Mouse (Mus musculus) heart, embryonic 10.5 days (tissue): ENCODE measurements around the gene Fggy. TPM values are rescaled to one million over a fixed set of nuclear protein-coding genes. Genes with fewer than 3 reads are reported as not detected.
A peak's percentile ranks its signal among the peaks of the same experiment; 100 is the strongest.

Source experiments
- DNase-seq: peaks from one replicate; pipeline ENCODE4 v3.0.0-alpha.2; 2017; ENCODE audit warnings: low spot score
- H3K27ac ChIP-seq: fragments of 300-500 bp; sonication (generic); 2 replicates; pipeline ENCODE4 v1.5.1; 2016; ENCODE audit warnings: mild to moderate bottlenecking
- H3K27me3 ChIP-seq: fragments of 300-500 bp; sonication (generic); 2 replicates; pipeline ENCODE4 v1.6.1; 2016; ENCODE audit warnings: mild to moderate bottlenecking; ENCODE audit not compliant: poor library complexity, insufficient read depth, severe bottlenecking
- H3K36me3 ChIP-seq: fragments of 300-500 bp; sonication (generic); 2 replicates; pipeline ENCODE4 v1.6.1; 2016; ENCODE audit warnings: mild to moderate bottlenecking, moderate library complexity
- H3K4me1 ChIP-seq: fragments of 300-500 bp; sonication (generic); 2 replicates; pipeline ENCODE4 v1.6.1; 2016; ENCODE audit warnings: mild to moderate bottlenecking
- H3K4me3 ChIP-seq: fragments of 300-500 bp; sonication (generic); 2 replicates; pipeline ENCODE4 v1.5.1; 2016; ENCODE audit warnings: mild to moderate bottlenecking, moderate library complexity
- H3K9me3 ChIP-seq: fragments of 300-500 bp; sonication (generic); 2 replicates; pipeline ENCODE4 v1.6.1; 2016; ENCODE audit warnings: mild to moderate bottlenecking, moderate library complexity
- WGBS: fragments of 180-500 bp; shearing (Covaris S2); methylation state at CpG from one replicate; pipeline ENCODE4 v1.1.7; 2016; 5-methylcytosine and 5-hydroxymethylcytosine counted together
- polyA plus RNA-seq: library from polyadenylated mRNA; unstranded; fragments of >200 nt; fragmentation: Nextera tagmentation; extraction: Ambion mirVana; gene quantifications from 2 replicates; pipeline ENCODE4 v1.2.1, GENCODE M21; 2016

The Fggy gene
- polyA plus RNA-seq, 1 experiment from 2014 or later = 8.0 TPM

DNA sequence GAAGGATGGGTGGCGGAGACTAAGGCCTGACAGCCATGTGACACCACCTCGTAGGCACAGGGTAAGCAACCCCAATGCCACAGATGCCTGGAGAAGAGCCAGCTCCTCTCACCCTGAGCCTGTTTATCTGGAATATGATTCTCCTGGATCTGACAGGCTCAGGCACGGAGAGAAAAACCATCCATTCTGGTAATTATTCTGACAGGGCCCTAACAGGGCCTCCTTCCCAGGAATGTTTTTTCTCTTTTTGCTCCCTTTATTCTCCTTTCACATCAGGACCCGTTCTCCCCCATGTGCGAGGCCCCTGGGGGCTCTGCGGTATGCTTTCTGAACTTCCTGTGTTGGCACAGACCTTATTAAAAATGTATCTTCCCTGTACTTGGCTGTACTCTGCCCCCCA is 94.7 kb downstream of the Fggy start:
- H3K36me3 ChIP-seq = no peaks in the 10 kb centered on the region
- 54% methylated on average over 6 of the region's 6 CpGs for WGBS
- H3K4me3 ChIP-seq = no peak overlapping the region
- H3K27ac ChIP-seq = no peak overlapping the region
- DNase-seq = no peak
- peaks cover 22% of the 10 kb centered on the region for H3K4me1 ChIP-seq
- H3K27me3 ChIP-seq = no peaks in the 10 kb centered on the region
- no peaks in the 10 kb centered on the region for H3K9me3 ChIP-seq

DNA sequence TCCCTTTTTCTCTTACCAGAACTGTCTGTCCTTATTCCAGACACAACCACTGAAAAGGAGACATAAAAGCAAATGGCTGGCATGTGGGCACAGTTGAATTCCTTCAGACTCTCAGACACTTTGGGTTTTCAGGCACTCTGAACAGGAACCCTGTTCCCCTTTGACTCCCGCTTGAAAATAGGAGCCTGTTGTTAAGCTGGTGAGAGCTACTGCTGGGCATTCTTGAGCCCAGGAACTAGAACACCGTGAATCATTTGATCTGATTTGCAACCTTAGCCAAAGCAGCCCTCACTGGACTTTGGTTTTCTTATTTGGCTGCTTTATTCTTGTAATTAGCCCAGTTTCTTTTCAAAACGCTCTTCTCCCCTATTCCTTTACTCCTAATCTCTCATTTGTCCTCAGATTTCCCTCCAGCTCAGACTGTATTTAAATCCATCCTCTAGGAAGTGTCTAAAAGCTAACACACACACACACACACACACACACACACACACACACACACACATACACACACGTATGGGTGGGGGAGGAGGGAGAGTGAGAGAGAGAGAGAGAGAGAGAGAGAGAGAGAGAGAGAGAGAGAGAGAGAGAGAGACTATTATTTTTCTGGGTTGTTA is 96.1 kb downstream of the Fggy start:
- Histone ChIP-seq H3K4me3 (no peak overlapping the region), H3K9me3 (no peaks in the 10 kb centered on the region), H3K4me1 (peaks cover 22% of the 10 kb centered on the region), H3K27ac (peak overlapping the region; percentile 33; the same call in 1 of the 2 replicates), H3K27me3 (no peaks in the 10 kb centered on the region), H3K36me3 (no peaks in the 10 kb centered on the region)
- 60% methylated on average over 3 of the region's 4 CpGs for WGBS
- DNase-seq = no peak

DNA sequence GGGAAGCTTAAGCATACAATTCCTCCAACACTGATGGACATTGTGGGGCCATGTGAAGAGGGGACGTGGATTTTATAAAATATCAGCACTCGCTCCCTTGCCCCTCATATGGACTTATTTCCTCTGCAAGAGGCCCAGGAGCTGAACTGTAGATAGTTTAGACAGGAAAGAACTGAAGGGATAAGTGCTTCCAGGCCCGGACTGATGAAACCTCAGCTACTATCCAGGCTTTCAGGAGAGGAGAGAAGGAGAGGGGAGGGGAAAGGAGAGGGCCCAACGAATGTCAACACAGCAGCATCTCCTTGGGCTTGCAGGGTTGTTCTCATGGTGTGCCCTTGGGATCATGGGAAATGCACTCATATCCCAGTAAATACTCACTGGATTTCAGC is 96.6 kb downstream of the Fggy start:
- no peaks in the 10 kb centered on the region for H3K9me3 ChIP-seq
- 0 out of 2 replicates have a peak overlapping the region, but pooled peaks have one; percentile 3 for H3K27ac ChIP-seq
- no peak for DNase-seq
- WGBS = 33% methylated on average over 4 of the region's 4 CpGs
- no peak overlapping the region for H3K4me3 ChIP-seq
- H3K27me3 ChIP-seq = no peaks in the 10 kb centered on the region
- no peaks in the 10 kb centered on the region for H3K36me3 ChIP-seq
- peaks cover 26% of the 10 kb centered on the region for H3K4me1 ChIP-seq

DNA sequence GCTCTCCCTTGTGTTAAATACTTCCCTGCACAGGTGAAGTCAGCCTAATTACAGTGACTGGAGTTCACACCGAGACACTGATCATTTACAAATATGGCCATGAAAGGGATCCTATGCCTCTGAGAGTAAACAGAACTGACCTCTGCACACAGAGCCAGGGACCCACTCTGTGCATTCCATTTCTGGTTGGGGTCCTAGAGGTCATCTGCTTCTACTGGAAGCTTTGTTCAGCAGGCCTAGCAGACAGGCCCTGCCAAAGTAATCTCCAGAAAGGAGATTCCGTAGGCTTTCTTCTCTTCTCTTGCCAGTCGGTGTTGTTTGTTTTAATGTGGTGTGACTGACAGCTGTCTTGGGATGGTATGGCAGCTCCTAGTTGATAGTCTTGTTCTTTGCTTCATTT is 101.7 kb downstream of the Fggy start:
- no peak for DNase-seq
- no peaks in the 10 kb centered on the region for H3K36me3 ChIP-seq
- no peak overlapping the region for H3K27ac ChIP-seq
- H3K27me3 ChIP-seq = no peaks in the 10 kb centered on the region
- no peaks in the 10 kb centered on the region for H3K9me3 ChIP-seq
- H3K4me1 ChIP-seq = peaks cover 13% of the 10 kb centered on the region
- WGBS = 18% methylated on average over 3 of the region's 3 CpGs
- H3K4me3 ChIP-seq = no peak overlapping the region

DNA sequence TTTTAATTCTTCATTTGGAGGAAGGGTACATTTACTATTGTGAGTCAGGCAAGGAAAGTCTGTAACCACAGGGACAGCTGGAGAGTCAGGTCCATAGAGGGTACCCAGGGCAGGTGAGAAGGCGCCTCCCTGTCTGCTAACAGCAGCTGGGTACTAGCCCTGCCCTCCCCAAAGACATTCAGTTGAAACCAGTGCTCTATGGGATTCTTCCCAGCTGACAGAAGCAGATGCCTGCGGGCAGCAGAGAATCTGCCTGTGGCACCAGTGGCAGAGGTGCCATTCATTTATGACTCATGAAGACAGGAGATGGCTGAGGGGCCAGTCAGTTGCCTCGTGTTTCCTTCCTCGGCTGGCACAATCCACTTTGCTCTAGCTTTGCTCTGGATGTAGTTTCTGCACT is 106.3 kb downstream of the Fggy start:
- Histone ChIP-seq H3K4me3 (no peak overlapping the region), H3K36me3 (no peaks in the 10 kb centered on the region), H3K27me3 (no peaks in the 10 kb centered on the region), H3K4me1 (peaks cover 12% of the 10 kb centered on the region), H3K9me3 (no peaks in the 10 kb centered on the region), H3K27ac (no peak overlapping the region)
- DNase-seq = no peak
- 76% methylated on average over 4 of the region's 4 CpGs for WGBS

DNA sequence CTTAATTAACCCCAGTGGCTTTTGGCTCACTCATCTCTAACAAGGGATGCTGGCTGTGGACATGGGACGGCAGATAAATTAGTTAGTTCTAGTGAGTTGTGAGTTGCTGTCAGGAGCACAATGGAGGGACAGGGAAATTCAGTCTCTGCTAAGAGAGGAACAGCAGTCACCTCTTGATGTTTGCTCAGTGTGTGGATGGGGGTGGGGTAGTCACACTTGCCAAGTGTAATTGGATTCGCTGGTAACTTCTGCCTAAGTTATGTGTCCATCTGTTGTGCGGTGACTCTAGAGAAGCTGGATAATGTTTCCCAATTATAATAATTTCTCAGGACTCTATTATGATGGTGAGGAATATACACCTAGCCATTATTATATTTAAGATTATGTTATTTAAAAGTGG is 107.0 kb downstream of the Fggy start:
- no peak for DNase-seq
- no peaks in the 10 kb centered on the region for H3K9me3 ChIP-seq
- no peak overlapping the region for H3K27ac ChIP-seq
- WGBS = 83% methylated on average over 3 of the region's 3 CpGs
- no peaks in the 10 kb centered on the region for H3K36me3 ChIP-seq
- no peak overlapping the region for H3K4me3 ChIP-seq
- H3K27me3 ChIP-seq = no peaks in the 10 kb centered on the region
- H3K4me1 ChIP-seq = peaks cover 6% of the 10 kb centered on the region; the same call in 1 of the 2 replicates

DNA sequence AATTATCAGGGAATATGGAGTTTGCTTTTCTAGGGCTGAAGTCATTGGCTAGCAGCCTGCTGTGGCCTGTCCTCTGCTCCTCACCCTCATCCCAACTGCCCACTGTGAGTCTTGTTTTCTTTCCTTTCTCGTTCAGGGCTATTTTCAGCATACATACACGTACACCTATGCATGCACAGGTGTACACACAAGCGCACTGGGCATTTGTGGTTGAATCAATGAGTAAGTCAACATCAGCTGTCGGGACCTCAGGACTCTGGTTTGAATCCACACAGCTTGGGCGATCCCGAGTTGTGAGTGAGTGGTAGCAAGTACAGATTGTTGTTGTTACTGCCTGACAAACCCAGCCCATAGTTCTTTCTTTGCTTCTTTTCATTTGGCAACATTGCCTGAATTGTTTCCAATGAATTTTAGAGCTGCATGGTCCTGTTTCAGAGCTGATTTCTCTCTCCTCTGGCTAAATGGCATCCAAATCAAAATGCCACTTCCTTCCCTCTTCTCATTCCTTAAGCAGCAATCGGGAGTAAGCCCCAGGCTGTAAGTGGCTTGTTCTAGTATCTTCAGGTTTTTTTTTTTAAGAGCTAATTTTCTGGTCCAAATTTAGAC is 109.1 kb downstream of the Fggy start:
- WGBS = 73% methylated on average over 7 of the region's 7 CpGs
- no peak for DNase-seq
- H3K4me3 ChIP-seq = no peak overlapping the region
- peaks cover 6% of the 10 kb centered on the region; the same call in 1 of the 2 replicates for H3K4me1 ChIP-seq
- no peaks in the 10 kb centered on the region for H3K36me3 ChIP-seq
- H3K27ac ChIP-seq = no peak overlapping the region
- no peaks in the 10 kb centered on the region for H3K27me3 ChIP-seq
- no peaks in the 10 kb centered on the region for H3K9me3 ChIP-seq

DNA sequence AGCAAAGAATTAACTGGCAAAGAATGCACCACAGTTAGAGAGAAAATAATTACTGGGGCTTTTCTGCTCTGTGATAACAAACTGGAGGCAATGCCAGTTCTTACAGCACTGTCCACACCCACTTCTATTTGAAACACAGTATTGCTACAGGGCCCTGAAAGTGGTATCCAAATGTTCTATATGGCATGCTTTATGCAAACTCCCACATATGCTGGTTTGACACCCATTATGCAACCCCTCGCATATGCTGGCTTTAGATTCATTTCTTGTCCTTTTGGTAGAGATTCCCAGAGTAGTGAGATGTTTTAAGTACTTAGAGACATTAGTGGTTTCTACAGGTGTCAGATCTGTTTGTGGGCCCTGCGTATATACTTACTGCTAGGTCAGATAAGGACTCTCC is 109.6 kb downstream of the Fggy start:
- H3K4me1 ChIP-seq = peaks cover 6% of the 10 kb centered on the region; the same call in 1 of the 2 replicates
- H3K27me3 ChIP-seq = no peaks in the 10 kb centered on the region
- H3K36me3 ChIP-seq = no peaks in the 10 kb centered on the region
- no peak overlapping the region for H3K4me3 ChIP-seq
- no peak for DNase-seq
- H3K27ac ChIP-seq = no peak overlapping the region
- no peaks in the 10 kb centered on the region for H3K9me3 ChIP-seq
- 89% methylated on average over 2 of the region's 2 CpGs for whole genome bisulfite sequencing

DNA sequence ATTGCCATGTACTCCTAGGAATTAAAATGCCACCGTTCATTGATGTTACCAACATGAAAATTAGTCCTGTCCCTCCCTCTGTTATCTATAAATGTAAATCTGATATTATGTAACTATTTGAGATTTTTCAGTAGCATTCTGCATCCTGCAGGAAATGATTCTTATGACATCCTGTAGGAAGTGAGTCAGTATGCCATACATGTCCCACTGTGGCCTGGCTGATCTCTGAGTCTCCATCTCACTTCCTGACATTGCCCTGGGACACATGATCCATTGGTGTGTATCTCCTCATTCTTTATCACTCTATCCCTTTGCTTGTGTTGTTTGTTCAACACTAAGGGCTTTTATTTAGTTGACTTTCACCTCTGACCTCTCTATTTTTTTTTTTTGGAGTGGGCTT is 110.3 kb downstream of the Fggy start:
- Histone ChIP-seq H3K36me3 (no peaks in the 10 kb centered on the region), H3K27me3 (no peaks in the 10 kb centered on the region), H3K4me3 (no peak overlapping the region), H3K4me1 (peaks cover 6% of the 10 kb centered on the region; the same call in 1 of the 2 replicates), H3K27ac (no peak overlapping the region), H3K9me3 (no peaks in the 10 kb centered on the region)
- WGBS = 90% methylated on average over 1 of the region's 1 CpGs
- no peak for DNase-seq

DNA sequence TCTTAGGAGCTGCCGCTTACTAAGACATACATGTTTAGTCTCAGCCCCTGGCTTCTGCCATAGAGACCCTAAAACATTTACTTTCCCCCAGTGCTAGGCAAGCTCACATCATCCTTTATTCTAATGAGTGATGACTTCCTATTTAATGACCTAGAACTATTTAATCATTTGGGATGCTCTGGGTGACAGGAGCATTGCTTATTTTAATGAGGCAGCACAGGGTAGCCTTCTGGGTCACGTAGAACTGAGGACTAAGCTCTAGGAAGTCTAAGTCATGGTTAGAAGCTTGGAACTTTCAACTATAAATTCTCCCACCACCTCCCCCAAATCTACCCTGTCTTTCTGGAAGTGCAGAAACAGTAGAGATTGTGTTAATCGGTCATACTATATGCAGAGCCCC is 111.2 kb downstream of the Fggy start:
- H3K27me3 ChIP-seq = no peaks in the 10 kb centered on the region
- no peak for DNase-seq
- H3K36me3 ChIP-seq = no peaks in the 10 kb centered on the region
- H3K9me3 ChIP-seq = no peaks in the 10 kb centered on the region
- peaks cover 6% of the 10 kb centered on the region; the same call in 1 of the 2 replicates for H3K4me1 ChIP-seq
- H3K4me3 ChIP-seq = no peak overlapping the region
- WGBS = 88% methylated on average over 3 of the region's 3 CpGs
- H3K27ac ChIP-seq = no peak overlapping the region

DNA sequence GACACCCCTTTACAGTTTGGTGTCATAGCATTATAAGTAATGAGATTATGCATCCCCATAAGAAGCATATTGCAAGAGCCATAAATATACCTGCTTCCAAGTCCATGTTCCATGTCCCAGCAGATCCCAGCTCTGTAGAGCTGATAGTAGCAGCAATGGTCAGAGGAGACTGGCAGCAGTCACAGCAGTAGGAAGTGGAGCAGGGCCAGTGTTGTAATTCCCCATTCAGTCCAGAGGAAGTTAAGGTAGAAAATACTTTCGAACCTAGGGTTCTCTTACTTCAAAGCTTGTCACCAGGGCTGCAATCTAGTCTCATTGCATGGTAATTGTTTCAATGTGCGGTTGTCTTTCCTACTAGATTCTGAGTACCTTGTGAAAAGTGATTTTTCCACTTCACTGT is 112.0 kb downstream of the Fggy start:
- Histone ChIP-seq H3K27ac (no peak overlapping the region), H3K9me3 (no peaks in the 10 kb centered on the region), H3K36me3 (no peaks in the 10 kb centered on the region), H3K4me3 (no peak overlapping the region), H3K4me1 (0 out of 2 replicates have a peak, but pooled peaks cover under 1% of the 10 kb centered on the region), H3K27me3 (no peaks in the 10 kb centered on the region)
- WGBS = 66% methylated on average over 2 of the region's 2 CpGs
- DNase-seq = no peak

DNA sequence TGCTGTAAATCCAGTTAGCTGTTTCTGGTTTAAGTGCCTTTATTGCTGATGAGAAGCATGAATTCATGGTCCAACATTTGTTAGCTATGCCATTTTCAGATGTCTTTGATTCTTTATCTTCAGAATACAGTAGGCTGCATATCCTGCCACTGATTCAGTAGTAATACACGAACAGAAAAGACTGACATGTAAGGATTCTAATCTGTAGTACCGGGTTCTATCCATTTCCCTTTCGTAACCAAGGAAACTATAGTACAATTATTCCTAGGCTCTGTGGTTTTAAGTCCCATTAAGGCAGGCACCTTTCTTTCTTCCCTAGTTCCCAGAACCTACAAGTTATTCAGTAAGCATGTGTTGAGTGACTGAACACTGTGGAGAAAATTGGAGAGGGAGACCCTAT is 113.3 kb downstream of the Fggy start:
- WGBS = 69% methylated on average over 3 of the region's 3 CpGs
- no peaks in the 10 kb centered on the region for H3K9me3 ChIP-seq

DNA sequence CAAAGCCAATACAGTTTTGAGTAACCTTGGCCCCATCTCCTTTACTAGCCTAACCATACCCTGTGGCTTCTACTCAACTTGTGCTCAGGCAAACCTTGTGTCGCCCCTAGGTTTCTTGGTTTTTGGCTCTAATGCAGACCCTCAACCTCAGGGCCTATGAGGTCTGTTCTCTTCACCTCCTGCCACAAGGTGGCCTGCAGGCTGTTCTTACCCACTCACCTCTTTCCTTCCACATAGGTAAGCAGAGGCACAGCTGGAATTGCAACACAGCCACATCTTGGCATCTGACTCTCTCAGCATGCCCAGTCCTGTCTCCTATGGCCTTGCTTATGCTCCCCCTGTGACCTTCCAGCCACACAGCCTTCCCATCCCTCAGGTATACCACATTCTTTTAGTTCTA is 114.7 kb downstream of the Fggy start:
- Histone ChIP-seq H3K27ac (no peak overlapping the region), H3K4me1 (no peaks in the 10 kb centered on the region), H3K27me3 (no peaks in the 10 kb centered on the region), H3K36me3 (no peaks in the 10 kb centered on the region), H3K4me3 (no peak overlapping the region), H3K9me3 (no peaks in the 10 kb centered on the region)
- 74% methylated on average over 1 of the region's 1 CpGs for WGBS
- no peak for DNase-seq

More for the DNA sequence above, 113.3 kb downstream of the Fggy start:
- no peak for DNase-seq
- Histone ChIP-seq H3K27ac (no peak overlapping the region), H3K27me3 (no peaks in the 10 kb centered on the region), H3K4me3 (no peak overlapping the region), H3K36me3 (no peaks in the 10 kb centered on the region), H3K4me1 (no peaks in the 10 kb centered on the region)

DNA sequence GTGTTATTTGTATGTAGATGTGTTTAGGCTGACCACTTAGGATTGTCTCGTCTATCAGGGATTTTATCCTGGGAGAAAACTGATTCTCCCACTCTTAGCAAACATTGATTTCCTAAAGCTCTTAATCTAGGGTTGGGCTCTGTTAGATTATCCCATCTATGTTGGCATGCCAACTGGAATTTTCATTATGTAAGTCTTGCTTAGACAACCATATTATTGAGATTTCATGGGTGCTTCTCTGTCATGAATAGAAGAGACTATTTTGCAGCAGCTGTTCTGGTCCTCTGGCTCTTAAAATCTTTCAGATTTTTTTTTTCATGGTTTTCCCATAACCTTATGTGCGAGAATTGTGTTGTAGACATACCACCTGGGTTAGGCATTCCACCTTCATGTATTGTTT is 119.1 kb downstream of the Fggy start:
- Histone ChIP-seq H3K4me3 (no peak overlapping the region), H3K36me3 (no peaks in the 10 kb centered on the region), H3K27ac (no peak overlapping the region), H3K9me3 (no peaks in the 10 kb centered on the region), H3K4me1 (no peaks in the 10 kb centered on the region), H3K27me3 (no peaks in the 10 kb centered on the region)
- WGBS = 76% methylated on average over 2 of the region's 2 CpGs
- DNase-seq = no peak
